Mouse (Mus musculus) lung, postnatal 0 days (tissue): ENCODE measurements around the gene Aldh6a1.

Experiments
- CTCF ChIP-seq: IDR thresholded peaks from 2 replicates; pipeline ENCODE4 v1.5.1; 2016; ENCODE audit warnings: antibody characterized with exemption, mild to moderate bottlenecking
- EP300 ChIP-seq: IDR thresholded peaks from 2 replicates; pipeline ENCODE4 v1.6.1; 2016; ENCODE audit warnings: antibody characterized with exemption, mild to moderate bottlenecking, control low read depth

DNA sequence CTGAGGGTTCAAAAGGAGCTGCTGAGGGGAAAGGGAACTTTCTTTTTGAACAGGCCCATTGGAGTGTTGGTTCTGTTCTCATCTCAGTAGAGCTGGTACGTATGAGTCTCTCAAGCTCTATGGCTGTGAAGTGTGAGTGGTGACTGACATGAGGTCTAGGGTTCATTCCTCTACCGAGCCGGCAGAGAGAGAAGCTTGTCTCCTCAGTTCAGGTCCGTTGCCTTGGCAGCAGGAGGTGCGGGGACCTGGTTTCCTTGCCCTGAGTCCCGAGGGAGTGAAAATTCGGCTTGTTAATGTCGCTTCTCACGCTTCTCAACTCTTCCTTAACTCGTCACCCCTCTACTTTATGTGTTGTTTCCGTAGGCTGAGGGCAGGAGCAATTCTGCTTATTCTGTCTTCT is 997 bp upstream of the Aldh6a1 start:
- TF ChIP-seq CTCF: no peak
- no peak for TF ChIP-seq EP300
